Mouse (Mus musculus) hindbrain, embryonic 14.5 days (tissue): ENCODE data around the gene Spout1. TPM values are rescaled to one million over a fixed set of nuclear protein-coding genes. Genes with fewer than 3 reads are reported as not detected.

ENCODE experiments used
- ATAC-seq: fragments of 200-750 bp; cut with Nextera tagmentation; 2 replicates; pipeline ENCODE4 v1.8.0; 2017; ENCODE audit warnings: moderate number of reproducible peaks, mild to moderate bottlenecking, moderate TSS enrichment, moderate library complexity; ENCODE audit not compliant: low FRiP score
- DNase-seq: peaks from one replicate; pipeline ENCODE4 v3.0.0-alpha.2; 2015; ENCODE audit warnings: low spot score
- H3K27ac ChIP-seq: fragments of 300-500 bp; sonication (generic); 2 replicates; pipeline ENCODE4 v1.5.1; 2014; ENCODE audit warnings: mild to moderate bottlenecking, moderate library complexity
- H3K27me3 ChIP-seq: fragments of 300-500 bp; sonication (generic); 2 replicates; pipeline ENCODE4 v1.6.1; 2014; ENCODE audit warnings: mild to moderate bottlenecking, low read length, mixed read lengths; ENCODE audit not compliant: control insufficient read depth, insufficient read depth
- H3K36me3 ChIP-seq: fragments of 300-500 bp; sonication (generic); replicated peaks from 2 replicates; pipeline ENCODE4 v1.6.1; 2014; ENCODE audit not compliant: control insufficient read depth, insufficient read depth
- H3K4me1 ChIP-seq: fragments of 300-500 bp; sonication (generic); replicated peaks from 2 replicates; pipeline ENCODE4 v1.6.1; 2014; ENCODE audit warnings: antibody characterized with exemption, low read length, mixed read lengths; ENCODE audit not compliant: control insufficient read depth, insufficient read depth
- H3K4me2 ChIP-seq: fragments of 300-500 bp; sonication (generic); replicated peaks from 2 replicates; pipeline ENCODE4 v1.6.1; 2014; ENCODE audit warnings: mild to moderate bottlenecking, moderate library complexity
- H3K4me3 ChIP-seq: fragments of 300-500 bp; sonication (generic); replicated peaks from 2 replicates; pipeline ENCODE4 v1.5.1; 2014; ENCODE audit warnings: mild to moderate bottlenecking, low read length
- H3K9ac ChIP-seq: fragments of 300-500 bp; sonication (generic); 2 replicates; pipeline ENCODE4 v1.6.1; 2014
- H3K9me3 ChIP-seq: fragments of 300-500 bp; sonication (generic); 2 replicates; pipeline ENCODE4 v1.6.1; 2016; ENCODE audit warnings: low read length; ENCODE audit not compliant: control insufficient read depth
- WGBS: fragments of 180-500 bp; shearing (Covaris S2); extraction: QIAGEN DNeasy Blood & Tissue Kit; methylation state at CpG from one replicate; pipeline ENCODE4 v1.1.7; 2014; 5-methylcytosine and 5-hydroxymethylcytosine counted together
- polyA plus RNA-seq: library from polyadenylated mRNA; unstranded; fragments of >200 nt; fragmentation: Nextera tagmentation; extraction: Ambion mirVana; gene quantifications from 2 replicates; pipeline ENCODE4 v1.2.1, GENCODE M21; 2014

The Spout1 gene
- polyA plus RNA-seq, 1 experiment from 2014 or later = 55.4 TPM

DNA sequence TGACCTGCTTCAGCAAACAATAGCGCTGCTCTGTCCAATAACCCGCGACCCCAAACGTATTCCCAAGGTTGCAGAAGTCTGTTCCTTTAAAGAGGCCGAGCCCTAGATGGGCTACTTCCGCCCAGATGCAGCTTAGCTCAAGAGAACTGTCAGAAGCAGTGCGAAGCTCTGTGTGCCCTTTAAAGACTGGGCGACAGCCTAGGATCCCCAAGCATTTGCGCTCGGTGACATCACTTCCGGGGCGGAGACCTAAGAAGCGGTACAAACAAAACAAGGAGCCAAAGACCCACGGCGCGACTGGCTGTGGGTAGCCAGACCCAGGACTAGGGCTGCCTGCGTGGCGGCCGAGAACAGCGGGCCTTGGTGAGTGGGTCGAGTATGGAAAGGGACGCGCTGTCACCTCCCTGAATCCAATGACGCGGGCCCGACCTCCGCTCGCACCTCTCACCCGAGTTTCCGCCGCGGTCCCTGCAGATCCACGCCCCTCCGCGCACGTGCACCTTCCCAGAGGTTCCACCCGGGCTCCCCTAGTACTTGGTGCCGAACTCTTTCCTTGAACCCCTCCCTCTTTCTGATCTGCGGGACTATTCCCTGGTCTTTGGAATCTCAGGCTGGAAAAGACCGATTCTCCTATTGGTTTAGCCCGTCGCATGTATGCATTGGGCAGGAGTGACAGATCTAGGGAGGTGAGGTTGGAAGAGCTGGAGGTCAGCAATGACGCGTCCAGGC lies 27.5 kb upstream of the Spout1 start, which contains the start of gene Kyat1:
Gene Kyat1, minus strand, starts transcription at position 219 of the 729 bp plus-strand sequence.
- DNase-seq = peak; percentile 97
- Histone ChIP-seq H3K27me3 (no peaks in the 10 kb centered on the region), H3K4me1 (peaks cover 11% of the 10 kb centered on the region), H3K27ac (peak within 1 kb of the TSS; percentile 78), H3K4me2 (peak within 1 kb of the TSS; percentile 78), H3K9me3 (no peaks in the 10 kb centered on the region), H3K9ac (peak within 1 kb of the TSS; percentile 68), H3K4me3 (peak within 1 kb of the TSS; percentile 61), H3K36me3 (no peaks in the 10 kb centered on the region)
- WGBS = under 1% methylated on average over 44 of the region's 44 CpGs
- ATAC-seq = peak; percentile 98

DNA sequence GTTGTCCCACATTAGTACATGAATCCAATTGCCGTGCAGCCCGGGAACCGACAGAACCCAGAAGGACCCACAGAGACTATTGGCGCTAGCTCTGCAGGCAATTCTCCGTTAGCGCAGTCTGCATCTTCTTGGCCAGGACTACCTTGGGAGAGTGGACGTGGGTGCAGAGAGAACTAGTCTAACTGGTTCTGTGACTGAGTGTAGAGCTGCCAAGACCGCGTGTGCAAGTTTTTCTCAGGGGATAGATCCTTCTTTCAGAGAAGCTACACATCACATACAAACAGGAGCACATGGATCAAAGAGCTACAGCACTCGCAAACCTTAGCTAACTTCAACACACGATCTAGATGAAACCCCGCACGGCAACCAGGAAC lies 27.0 kb upstream of the Spout1 start:
- WGBS = under 1% methylated on average over 13 of the region's 13 CpGs
- Histone ChIP-seq H3K27me3 (no peaks in the 10 kb centered on the region), H3K9me3 (no peaks in the 10 kb centered on the region), H3K27ac (peak overlapping the region; percentile 78), H3K4me1 (peaks cover 11% of the 10 kb centered on the region), H3K9ac (peak overlapping the region; percentile 68), H3K4me3 (peak overlapping the region; percentile 61), H3K36me3 (no peaks in the 10 kb centered on the region), H3K4me2 (peak overlapping the region; percentile 78)
- DNase-seq = no peak
- ATAC-seq = peak; percentile 61

DNA sequence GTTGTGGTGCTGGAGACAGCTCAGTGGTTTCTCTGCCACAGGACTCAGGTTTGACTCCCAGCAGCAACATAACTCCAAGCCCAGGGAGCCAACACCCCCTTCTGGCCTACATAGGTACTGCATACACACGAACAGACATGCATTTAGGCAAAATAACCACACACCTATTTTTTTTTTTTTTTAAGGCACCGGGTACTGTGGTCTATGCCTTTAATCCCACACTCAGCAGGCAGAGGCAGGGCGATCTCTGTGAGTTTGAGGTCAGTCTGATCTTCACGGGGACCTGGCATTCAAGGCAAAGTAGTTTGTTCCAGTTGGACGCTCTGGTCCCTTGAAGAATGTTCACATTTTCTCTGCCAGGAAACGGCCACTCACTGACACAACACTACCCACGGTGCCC lies 25.2 kb upstream of the Spout1 start:
- Histone ChIP-seq H3K9ac (no peak overlapping the region), H3K4me1 (peaks cover 11% of the 10 kb centered on the region), H3K4me3 (no peak overlapping the region), H3K4me2 (no peak overlapping the region), H3K27me3 (no peaks in the 10 kb centered on the region), H3K27ac (no peak overlapping the region), H3K9me3 (no peaks in the 10 kb centered on the region), H3K36me3 (no peaks in the 10 kb centered on the region)
- 77% methylated on average over 7 of the region's 7 CpGs for WGBS
- ATAC-seq = no peak
- no peak for DNase-seq

DNA sequence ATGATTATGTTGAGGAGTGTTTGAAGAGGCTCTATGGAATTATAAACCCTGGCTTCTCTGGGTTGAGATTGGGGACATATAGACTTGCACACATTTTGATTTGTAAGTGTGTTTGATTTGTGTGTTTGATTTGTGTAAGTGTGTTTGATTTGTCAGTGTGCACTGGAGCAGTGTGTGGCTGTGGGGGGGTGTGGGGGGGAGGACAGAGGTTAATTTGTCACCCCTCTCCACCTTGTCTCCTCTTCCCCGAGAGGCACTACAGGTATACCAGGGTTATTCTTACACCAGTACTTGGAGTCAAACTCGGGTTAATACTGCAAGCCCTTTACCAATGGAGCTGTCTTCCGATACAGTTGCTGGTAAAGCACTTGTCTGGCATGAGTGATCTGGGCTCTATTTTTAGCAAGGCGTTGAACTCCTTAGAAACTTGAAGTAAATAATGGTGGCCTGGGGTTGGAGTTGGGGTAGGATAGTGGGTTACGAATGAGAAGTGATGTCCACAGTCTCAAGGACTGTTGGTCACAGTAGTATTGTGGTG lies 22.2 kb upstream of the Spout1 start:
- Histone ChIP-seq H3K4me2 (no peak overlapping the region), H3K36me3 (no peaks in the 10 kb centered on the region), H3K27me3 (no peaks in the 10 kb centered on the region), H3K9ac (no peak overlapping the region), H3K27ac (no peak overlapping the region), H3K4me3 (no peak overlapping the region), H3K9me3 (no peaks in the 10 kb centered on the region), H3K4me1 (peaks cover 6% of the 10 kb centered on the region)
- ATAC-seq = no peak
- WGBS = 84% methylated on average over 5 of the region's 5 CpGs
- no peak for DNase-seq

GRCm38 (mm10) chr2:30199984-30200383 lies 21.7 kb upstream of the Spout1 start:
- WGBS = 83% methylated on average over 1 of the region's 1 CpGs
- no peak for ATAC-seq

GRCm38 (mm10) chr2:30198021-30198420 lies 19.8 kb upstream of the Spout1 start:
- Histone ChIP-seq H3K27ac (no peak overlapping the region), H3K36me3 (no peaks in the 10 kb centered on the region), H3K27me3 (no peaks in the 10 kb centered on the region), H3K4me1 (no peaks in the 10 kb centered on the region), H3K9me3 (no peaks in the 10 kb centered on the region), H3K4me3 (no peak overlapping the region), H3K9ac (no peak overlapping the region), H3K4me2 (no peak overlapping the region)
- no peak for DNase-seq
- no peak for ATAC-seq
- 72% methylated on average over 4 of the region's 4 CpGs for WGBS

More at GRCm38 (mm10) chr2:30199984-30200383, 21.7 kb upstream of the Spout1 start:
- no peaks in the 10 kb centered on the region for H3K9me3 ChIP-seq
- H3K27me3 ChIP-seq = no peaks in the 10 kb centered on the region
- H3K4me2 ChIP-seq = no peak overlapping the region
- peaks cover 5% of the 10 kb centered on the region for H3K4me1 ChIP-seq
- no peak overlapping the region for H3K9ac ChIP-seq
- no peak overlapping the region for H3K4me3 ChIP-seq
- no peaks in the 10 kb centered on the region for H3K36me3 ChIP-seq
- no peak overlapping the region for H3K27ac ChIP-seq
- DNase-seq = no peak

- no peak for ATAC-seq
- no peaks in the 10 kb centered on the region for H3K27me3 ChIP-seq
- no peak overlapping the region for H3K4me3 ChIP-seq
- no peaks in the 10 kb centered on the region for H3K9me3 ChIP-seq
- no peak for DNase-seq
- H3K36me3 ChIP-seq = no peaks in the 10 kb centered on the region
- WGBS = 84% methylated on average over 3 of the region's 3 CpGs
- no peaks in the 10 kb centered on the region for H3K4me1 ChIP-seq
- no peak overlapping the region for H3K27ac ChIP-seq
- H3K9ac ChIP-seq = no peak overlapping the region
- no peak overlapping the region for H3K4me2 ChIP-seq
These were observed 16.4 kb upstream of the Spout1 start for GRCm38 (mm10) chr2:30194656-30195055.

DNA sequence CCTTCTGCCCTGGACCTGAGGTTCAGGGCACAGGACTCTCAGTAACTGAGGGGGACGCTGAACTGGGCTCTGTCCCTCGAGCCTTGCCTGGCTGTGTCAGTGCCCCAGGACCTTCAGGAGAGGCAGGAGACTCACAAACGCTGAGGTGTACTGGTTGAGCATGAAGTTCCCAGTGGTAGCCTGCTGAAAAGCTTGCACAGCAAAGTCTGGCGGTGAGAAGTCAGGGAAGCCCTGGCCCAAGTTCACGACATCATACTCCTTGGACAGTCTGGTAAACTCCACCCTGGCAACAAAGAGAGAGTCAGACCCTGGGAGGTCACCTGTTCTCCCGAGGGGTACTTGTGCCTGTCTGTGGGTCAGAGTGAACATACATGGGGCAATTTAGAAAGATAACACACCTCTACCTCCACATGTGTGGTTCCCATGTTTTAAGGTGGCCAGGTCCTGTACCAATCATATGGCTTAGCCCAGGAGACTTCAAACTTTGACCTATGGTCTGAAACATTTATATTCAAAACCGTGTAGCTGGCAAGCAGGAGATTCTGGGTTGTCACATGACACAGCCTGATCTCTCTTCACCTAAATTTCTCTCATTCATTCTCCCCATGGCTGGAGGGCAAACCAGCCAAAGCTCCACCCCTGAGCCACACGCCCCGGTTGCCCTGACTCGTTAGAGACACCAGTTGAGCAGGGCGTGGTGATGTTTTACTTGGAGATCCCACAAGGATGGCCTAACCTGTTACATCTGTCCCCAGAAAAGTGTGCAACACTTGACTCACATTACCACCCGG lies 13.7 kb upstream of the Spout1 start:
- no peak overlapping the region for H3K9ac ChIP-seq
- WGBS = 89% methylated on average over 12 of the region's 12 CpGs
- no peak overlapping the region for H3K4me3 ChIP-seq
- DNase-seq = no peak
- no peak for ATAC-seq
- no peak overlapping the region for H3K27ac ChIP-seq
- no peaks in the 10 kb centered on the region for H3K27me3 ChIP-seq
- H3K36me3 ChIP-seq = no peaks in the 10 kb centered on the region; the same call in 1 of the 2 replicates
- no peaks in the 10 kb centered on the region for H3K4me1 ChIP-seq
- H3K9me3 ChIP-seq = no peaks in the 10 kb centered on the region
- no peak overlapping the region for H3K4me2 ChIP-seq

GRCm38 (mm10) chr2:30185681-30186080 lies 7.4 kb upstream of the Spout1 start:
- Histone ChIP-seq H3K4me2 (no peak overlapping the region), H3K4me3 (no peak overlapping the region)

More at GRCm38 (mm10) chr2:30185681-30186080, 7.4 kb upstream of the Spout1 start:
- Histone ChIP-seq H3K27me3 (no peaks in the 10 kb centered on the region), H3K9me3 (no peaks in the 10 kb centered on the region), H3K9ac (no peak overlapping the region), H3K27ac (no peak overlapping the region), H3K4me1 (no peaks in the 10 kb centered on the region), H3K36me3 (no peaks in the 10 kb centered on the region; the same call in 1 of the 2 replicates)
- ATAC-seq (no peak), DNase-seq (no peak)
- WGBS = 83% methylated on average over 3 of the region's 3 CpGs
